Mouse (Mus musculus) heart, embryonic 14.5 days (tissue): ENCODE data around the gene Phyhd1. TPM values are rescaled to one million over a fixed set of nuclear protein-coding genes. Genes with fewer than 3 reads are reported as not detected.

ENCODE experiments used
- ATAC-seq: fragments of 200-750 bp; cut with Nextera tagmentation; 2 replicates; pipeline ENCODE4 v1.8.0; 2017; ENCODE audit warnings: low read depth, moderate TSS enrichment; ENCODE audit not compliant: insufficient number of reproducible peaks, insufficient read depth, low FRiP score
- H3K27ac ChIP-seq, 2 experiments: fragments of 200-500 bp in 1 of 2; fragments of 300-500 bp in 1 of 2; sonication (generic) in 1 of 2; replicated peaks in 1 of 2; 2 replicates each; pipeline ENCODE4 v1.5.1; 2012 to 2014; ENCODE audit warnings: low read depth in 2 of 2, low read length in 2 of 2, control low read depth in 1 of 2, mild to moderate bottlenecking in 1 of 2, mixed read lengths in 1 of 2; ENCODE audit not compliant: control insufficient read depth in 1 of 2, insufficient read depth in 1 of 2
- H3K27me3 ChIP-seq: fragments of 300-500 bp; sonication (generic); 2 replicates; pipeline ENCODE4 v1.6.1; 2014; ENCODE audit warnings: mild to moderate bottlenecking, low read length, control low read depth; ENCODE audit not compliant: control insufficient read depth, insufficient read depth
- H3K36me3 ChIP-seq: fragments of 300-500 bp; sonication (generic); 2 replicates; pipeline ENCODE4 v1.6.1; 2014; ENCODE audit warnings: mild to moderate bottlenecking, control low read depth, low read length, mixed read lengths; ENCODE audit not compliant: control insufficient read depth, insufficient read depth
- H3K4me1 ChIP-seq, 2 experiments: fragments of 200-500 bp in 1 of 2; fragments of 300-500 bp in 1 of 2; sonication (generic) in 1 of 2; 2 replicates each; pipeline ENCODE4 v1.6.1; 2012 to 2014; ENCODE audit warnings: low read length in 2 of 2, control low read depth in 1 of 2, mixed read lengths in 1 of 2; ENCODE audit not compliant: control insufficient read depth in 2 of 2, insufficient read depth in 2 of 2
- H3K4me2 ChIP-seq: fragments of 300-500 bp; sonication (generic); 2 replicates; pipeline ENCODE4 v1.6.1; 2014; ENCODE audit warnings: mild to moderate bottlenecking, low read length
- H3K4me3 ChIP-seq, 2 experiments: fragments of 200-500 bp in 1 of 2; fragments of 300-500 bp in 1 of 2; sonication (generic) in 1 of 2; 2 replicates each; pipeline ENCODE4 v1.5.1; 2012 to 2014; ENCODE audit warnings: low read length in 2 of 2, mild to moderate bottlenecking in 2 of 2, control low read depth in 1 of 2, low read depth in 1 of 2, moderate library complexity in 1 of 2; ENCODE audit not compliant: control insufficient read depth in 1 of 2, insufficient read depth in 1 of 2
- H3K9ac ChIP-seq: fragments of 300-500 bp; sonication (generic); 2 replicates; pipeline ENCODE4 v1.6.1; 2014; ENCODE audit warnings: mild to moderate bottlenecking, low read length
- H3K9me3 ChIP-seq: fragments of 300-500 bp; sonication (generic); 2 replicates; pipeline ENCODE4 v1.6.1; 2016; ENCODE audit warnings: low read length, control low read depth; ENCODE audit not compliant: control insufficient read depth
- WGBS: fragments of 180-500 bp; shearing (Covaris S2); extraction: QIAGEN DNeasy Blood & Tissue Kit; methylation state at CpG from one replicate; pipeline ENCODE4 v1.1.7; 2014; 5-methylcytosine and 5-hydroxymethylcytosine counted together
- polyA plus RNA-seq: library from polyadenylated mRNA; unstranded; fragments of >200 nt; fragmentation: Nextera tagmentation; extraction: Ambion mirVana; gene quantifications from 2 replicates; pipeline ENCODE4 v1.2.1, GENCODE M21; 2014

The Phyhd1 gene
- polyA plus RNA-seq, 1 experiment from 2014 or later: 10.8 TPM

DNA sequence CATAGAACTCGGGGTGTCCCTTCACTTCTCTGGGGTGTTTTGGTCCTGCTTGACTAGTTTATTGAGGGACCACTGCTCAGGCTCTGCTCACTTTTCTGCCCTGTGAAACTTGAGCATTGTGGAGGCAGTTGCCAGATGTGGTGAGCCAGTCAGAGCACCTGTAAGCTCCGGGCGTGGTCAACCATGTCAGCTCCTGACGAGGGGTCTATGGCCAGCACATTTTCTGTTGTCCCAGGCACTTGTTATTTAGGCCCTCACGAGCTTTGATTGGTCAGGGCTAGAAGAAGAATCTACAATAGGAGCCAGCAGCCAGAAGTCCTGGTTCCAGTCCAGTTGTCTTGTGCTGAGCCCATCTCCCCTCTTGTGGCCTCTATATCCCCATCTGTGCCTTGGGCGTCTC, 2.2 kb upstream of the Phyhd1 start:
- H3K27ac ChIP-seq: peak overlapping the region in 1 of 2 experiments; percentile 96; a peak in 1 of 4 replicates
- no peak overlapping the region for H3K4me2 ChIP-seq
- peaks cover 51 to 65% of the 10 kb centered on the region in 2 experiments for H3K4me1 ChIP-seq
- no peak for ATAC-seq
- no peak overlapping the region for H3K4me3 ChIP-seq
- H3K9me3 ChIP-seq: no peaks in the 10 kb centered on the region
- H3K9ac ChIP-seq: no peak overlapping the region
- peaks cover 52% of the 10 kb centered on the region for H3K36me3 ChIP-seq
- H3K27me3 ChIP-seq: no peaks in the 10 kb centered on the region
- 90% methylated on average over 6 of the region's 6 CpGs for WGBS

DNA sequence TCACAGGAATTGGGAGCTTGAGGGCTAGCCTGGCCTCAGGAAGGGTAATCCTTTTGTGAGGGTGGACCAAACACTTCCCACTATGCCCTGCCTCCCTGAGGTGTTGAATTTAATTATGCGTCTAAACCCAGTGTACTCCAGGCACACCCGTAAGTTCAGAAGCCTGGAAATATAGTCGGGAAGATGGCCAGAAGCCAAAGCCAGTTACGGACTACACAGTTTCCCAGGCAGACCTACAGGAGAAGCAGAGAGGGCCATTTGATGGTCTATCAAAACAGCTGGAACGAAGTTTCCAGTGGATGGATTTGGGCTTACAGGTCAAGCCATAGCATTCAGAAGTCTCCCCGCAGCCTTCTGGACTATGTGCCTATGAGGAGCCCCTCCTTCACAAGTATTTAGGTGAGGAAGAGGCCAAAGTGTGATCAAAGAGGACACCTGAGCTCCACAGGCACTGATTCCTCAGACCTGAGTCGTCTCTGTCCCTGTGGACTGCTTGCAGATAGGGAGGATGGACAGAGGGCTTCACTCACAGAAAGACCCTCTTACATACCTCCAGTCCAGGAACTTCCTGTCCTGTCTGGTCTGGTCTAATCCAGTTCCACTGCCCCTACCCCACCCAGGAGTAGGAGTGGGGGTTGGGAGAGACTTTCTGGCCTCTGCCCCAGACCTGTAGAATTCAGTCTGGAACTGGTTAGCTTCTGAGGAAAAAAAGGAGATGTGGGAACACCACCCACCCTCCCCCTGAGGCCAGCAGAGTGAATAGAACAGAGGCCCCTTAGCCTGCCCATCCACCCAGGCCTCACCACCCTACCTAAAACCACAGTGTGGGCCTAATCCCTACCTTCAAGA, 1.1 kb upstream of the Phyhd1 start:
- Histone ChIP-seq H3K4me3 (no peak overlapping the region), H3K4me1 (peaks cover 43 to 60% of the 10 kb centered on the region in 2 experiments), H3K27me3 (no peaks in the 10 kb centered on the region), H3K4me2 (no peak overlapping the region), H3K9ac (peak overlapping the region; percentile 66; the same call in 1 of the 2 replicates), H3K27ac (peak overlapping the region; percentile 92 to 96), H3K36me3 (peaks cover 43% of the 10 kb centered on the region), H3K9me3 (no peaks in the 10 kb centered on the region)
- WGBS: 45% methylated on average over 7 of the region's 7 CpGs
- no peak for ATAC-seq

- H3K4me1 ChIP-seq: peaks cover 41 to 60% of the 10 kb centered on the region in 2 experiments
- H3K27me3 ChIP-seq: no peaks in the 10 kb centered on the region
- WGBS: 14% methylated on average over 4 of the region's 4 CpGs
- peaks cover 27% of the 10 kb centered on the region for H3K36me3 ChIP-seq
- H3K9ac ChIP-seq: peak overlapping the region; percentile 66
- peak; percentile 57; the same call in 1 of the 2 replicates for ATAC-seq
- peak overlapping the region; percentile 1 to 2; a peak in 2 of 4 replicates for H3K4me3 ChIP-seq
- peak overlapping the region; percentile 53 for H3K4me2 ChIP-seq
- H3K27ac ChIP-seq: peak overlapping the region; percentile 92 to 96
- no peaks in the 10 kb centered on the region for H3K9me3 ChIP-seq
Observed at GRCm38 (mm10) chr2:30266392-30266941, 464 bp downstream of the Phyhd1 start.

DNA sequence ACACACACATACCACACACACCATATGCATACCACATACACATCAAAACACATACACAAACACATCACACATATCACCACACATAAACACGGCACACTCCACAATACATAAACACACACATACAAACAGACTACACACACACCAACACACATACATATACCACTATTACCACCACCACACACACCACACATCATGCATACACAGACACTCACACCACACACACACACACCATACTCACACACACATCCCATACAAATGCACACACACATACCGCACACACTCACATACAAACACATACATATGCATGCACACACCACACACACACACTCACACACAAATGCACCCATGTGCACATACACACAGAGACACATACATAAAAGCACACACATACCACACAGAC, 1.5 kb downstream of the Phyhd1 start:
- H3K4me2 ChIP-seq: no peak overlapping the region
- peak overlapping the region in 1 of 2 experiments; percentile 92; a peak in 2 of 4 replicates for H3K27ac ChIP-seq
- peaks cover 41 to 52% of the 10 kb centered on the region in 2 experiments for H3K4me1 ChIP-seq

GRCm38 (mm10) chr2:30268371-30268770, 2.4 kb downstream of the Phyhd1 start:
- Histone ChIP-seq H3K4me3 (no peak overlapping the region), H3K27ac (0 out of 4 replicates have a peak overlapping the region, but pooled peaks of 1 of the 2 experiments have one; percentile 0), H3K36me3 (peaks cover 15% of the 10 kb centered on the region), H3K4me1 (peaks cover 37 to 45% of the 10 kb centered on the region in 2 experiments), H3K9ac (no peak overlapping the region), H3K9me3 (no peaks in the 10 kb centered on the region), H3K4me2 (no peak overlapping the region), H3K27me3 (no peaks in the 10 kb centered on the region)
- WGBS: 53% methylated on average over 4 of the region's 4 CpGs
- ATAC-seq: no peak

More for the DNA sequence above, 1.5 kb downstream of the Phyhd1 start:
- H3K27me3 ChIP-seq: no peaks in the 10 kb centered on the region
- peaks cover 17% of the 10 kb centered on the region for H3K36me3 ChIP-seq
- WGBS: 91% methylated on average over 2 of the region's 2 CpGs
- no peaks in the 10 kb centered on the region for H3K9me3 ChIP-seq
- no peak overlapping the region for H3K4me3 ChIP-seq
- no peak overlapping the region for H3K9ac ChIP-seq
- ATAC-seq: no peak

DNA sequence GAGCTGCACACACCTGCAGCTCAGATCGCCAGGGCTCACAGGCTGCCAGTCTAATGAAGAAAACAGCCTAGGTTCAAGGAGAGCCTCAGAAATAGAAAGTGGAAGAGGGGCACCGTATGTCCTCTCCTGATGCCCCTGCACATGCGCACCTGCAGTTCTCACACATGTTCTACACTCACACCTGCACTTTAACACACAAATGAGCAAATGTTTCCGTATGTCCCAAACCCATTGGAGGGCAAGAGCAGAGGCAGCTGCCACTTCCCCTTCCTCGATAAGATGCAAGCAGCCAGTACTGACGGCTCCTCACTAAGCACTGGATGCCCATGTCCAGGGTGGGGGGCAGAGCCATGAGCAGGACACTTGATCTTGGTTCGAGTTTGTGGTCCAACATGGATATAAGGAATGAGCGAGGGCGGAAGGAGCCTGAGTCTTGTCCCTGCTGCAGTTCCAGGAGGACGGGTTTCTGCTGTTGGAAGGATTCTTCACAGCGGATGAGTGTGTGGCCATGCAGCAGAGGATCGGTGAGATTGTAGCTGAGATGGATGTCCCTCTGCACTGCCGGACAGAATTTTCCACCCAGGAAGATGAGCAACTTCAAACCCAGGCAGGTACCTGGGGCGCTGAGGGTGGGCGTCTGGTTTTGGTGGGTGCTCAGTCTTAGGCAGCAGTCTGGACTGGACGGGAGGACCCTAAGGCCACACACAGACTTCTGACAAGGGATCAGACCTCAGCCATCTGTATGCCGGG, 3.4 kb downstream of the Phyhd1 start:
- 81% methylated on average over 17 of the region's 17 CpGs for WGBS
- H3K9me3 ChIP-seq: no peaks in the 10 kb centered on the region
- H3K36me3 ChIP-seq: peaks cover 5% of the 10 kb centered on the region; the same call in 1 of the 2 replicates
- H3K27ac ChIP-seq: peak overlapping the region; percentile 52 to 68
- no peak overlapping the region for H3K4me2 ChIP-seq
- no peaks in the 10 kb centered on the region for H3K27me3 ChIP-seq
- ATAC-seq: no peak
- H3K9ac ChIP-seq: 0 out of 2 replicates have a peak overlapping the region, but pooled peaks have one; percentile 1
- no peak overlapping the region for H3K4me3 ChIP-seq
- peaks cover 31 to 38% of the 10 kb centered on the region in 2 experiments for H3K4me1 ChIP-seq

DNA sequence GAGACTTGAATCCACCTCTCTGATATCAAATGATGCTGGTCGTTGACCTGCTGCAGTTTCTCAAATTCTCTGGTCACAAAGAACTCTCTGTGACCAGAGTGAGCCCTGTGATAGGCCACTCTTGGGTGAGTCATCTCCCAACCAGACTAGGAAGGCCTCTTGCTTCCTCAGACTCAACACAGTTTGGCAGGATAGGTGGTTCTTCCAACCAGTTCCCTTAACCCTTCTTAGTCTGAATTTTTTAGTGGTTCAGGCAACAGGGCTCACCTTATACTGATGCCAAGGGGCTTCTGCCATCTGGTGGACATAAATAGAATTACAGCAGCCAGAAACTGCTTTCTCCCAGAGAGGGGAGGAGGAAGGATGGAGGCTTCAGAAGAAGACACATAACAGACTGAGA, 4.1 kb downstream of the Phyhd1 start:
- H3K4me1 ChIP-seq: peaks cover 25 to 31% of the 10 kb centered on the region in 2 experiments
- peak overlapping the region; percentile 52 to 68; a peak in 3 of 4 replicates for H3K27ac ChIP-seq
- no peaks in the 10 kb centered on the region for H3K9me3 ChIP-seq
- no peaks in the 10 kb centered on the region for H3K27me3 ChIP-seq
- no peak overlapping the region for H3K4me2 ChIP-seq
- 20% methylated on average over 1 of the region's 1 CpGs for WGBS
- H3K36me3 ChIP-seq: peaks cover 4% of the 10 kb centered on the region; the same call in 1 of the 2 replicates
- H3K9ac ChIP-seq: 0 out of 2 replicates have a peak overlapping the region, but pooled peaks have one; percentile 1
- peak; percentile 62 for ATAC-seq
- H3K4me3 ChIP-seq: no peak overlapping the region
